Mouse (Mus musculus) adrenal gland, postnatal 36 days (tissue): ENCODE measurements at regions not wholly inside any gene's neighbourhood (a gene's known extent, or its start where the extent isn't known, plus 50 kb on each side); places are given as distances from the start of the nearest gene placed in this dataset.

Source experiments
- DNase-seq, 2 experiments: peaks; one replicate each; pipeline ENCODE4 v3.0.0; 2021; ENCODE audit warnings: mixed read lengths in 1 of 2

DNA sequence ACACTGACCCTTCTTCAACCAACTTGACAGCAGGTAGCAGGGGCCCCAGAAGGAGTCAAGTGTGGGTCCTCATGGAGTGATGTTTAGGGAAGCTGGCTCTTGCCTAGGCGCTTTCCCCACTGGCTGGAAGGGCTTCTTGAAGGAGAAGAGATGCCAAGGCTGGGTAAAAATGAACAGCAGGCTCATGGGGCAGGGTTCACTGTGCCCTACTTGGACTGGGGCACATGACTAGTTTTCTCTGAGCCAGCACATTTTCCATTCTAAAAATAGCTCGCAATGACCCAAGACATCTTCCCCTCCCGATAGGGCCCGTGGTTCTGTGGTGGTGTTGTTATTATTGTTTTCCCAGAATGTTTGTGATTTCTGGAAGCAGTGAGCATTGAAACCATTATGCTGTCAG, 212.6 kb downstream of the Bcl2l11 start:
- peak; percentile 11 to 35 for DNase-seq

DNA sequence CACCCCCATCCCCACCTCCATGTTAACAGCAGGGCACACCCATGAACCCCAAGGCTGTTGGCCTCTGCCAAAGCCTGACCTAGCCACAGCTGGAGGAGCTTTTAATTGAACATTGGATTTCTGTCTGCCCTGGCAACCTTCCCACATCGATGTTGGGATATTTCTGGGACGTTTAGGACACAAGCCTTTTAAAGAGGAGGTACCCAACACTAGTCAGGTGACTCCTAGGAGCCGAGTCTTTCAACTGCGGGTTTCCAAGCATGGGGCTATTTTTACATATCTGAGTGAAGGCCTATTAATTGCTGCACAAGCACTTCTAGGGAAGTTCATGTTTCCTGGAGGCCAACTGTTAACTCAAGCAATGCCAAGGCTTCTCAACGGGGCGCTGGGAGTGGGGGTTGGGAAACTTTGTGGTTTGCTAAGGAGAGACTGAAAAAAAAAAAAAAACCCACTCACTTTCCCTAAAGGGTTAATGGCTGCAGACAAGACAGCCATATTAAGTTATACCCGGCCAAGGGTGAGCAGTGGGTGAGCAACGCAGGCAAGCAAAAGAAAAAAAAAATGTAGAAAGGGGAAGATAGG, 213.3 kb downstream of the Bcl2l11 start:
- peak in 1 of 2 experiments; percentile 25 for DNase-seq

DNA sequence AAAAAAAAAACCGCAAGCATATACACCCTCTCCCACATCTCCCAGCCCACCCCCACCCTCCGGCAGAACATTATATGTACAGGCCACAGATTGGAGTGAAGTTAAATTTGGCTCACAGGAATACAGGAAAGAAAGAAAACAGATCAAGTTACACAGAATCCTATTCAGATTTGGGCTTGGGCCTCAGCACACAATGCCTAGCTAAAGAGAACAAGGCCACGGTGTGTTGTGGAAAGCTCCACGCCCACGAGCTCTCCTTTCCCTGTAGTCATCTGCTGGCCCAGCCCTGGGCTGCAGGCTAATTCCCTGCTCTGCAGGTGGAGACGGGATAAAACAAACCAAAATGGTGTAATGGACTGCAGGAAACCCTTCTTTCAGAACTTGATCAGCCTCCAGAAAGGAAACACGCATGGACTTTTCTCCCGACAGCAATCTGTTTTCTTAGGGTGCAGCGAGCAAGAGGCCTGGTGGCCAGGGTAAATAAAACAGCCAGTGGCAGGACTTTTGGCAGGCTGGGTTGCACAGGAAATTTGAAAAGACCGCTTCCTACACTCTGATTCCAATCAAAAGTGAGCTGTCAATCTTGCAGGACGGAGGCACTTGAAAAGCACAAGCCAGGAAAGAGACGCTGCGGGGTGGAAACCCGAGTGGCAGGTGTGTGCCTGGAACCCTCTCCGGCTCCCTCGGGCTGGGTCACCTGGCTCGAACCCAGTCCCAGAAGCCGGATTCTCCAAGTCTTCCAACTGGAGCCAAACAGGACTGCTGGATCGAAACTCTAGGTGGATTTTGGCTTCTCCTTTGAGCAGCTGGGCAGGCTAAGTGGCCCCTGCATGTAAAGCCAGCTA, 214.0 kb downstream of the Bcl2l11 start:
- DNase-seq: no peak

DNA sequence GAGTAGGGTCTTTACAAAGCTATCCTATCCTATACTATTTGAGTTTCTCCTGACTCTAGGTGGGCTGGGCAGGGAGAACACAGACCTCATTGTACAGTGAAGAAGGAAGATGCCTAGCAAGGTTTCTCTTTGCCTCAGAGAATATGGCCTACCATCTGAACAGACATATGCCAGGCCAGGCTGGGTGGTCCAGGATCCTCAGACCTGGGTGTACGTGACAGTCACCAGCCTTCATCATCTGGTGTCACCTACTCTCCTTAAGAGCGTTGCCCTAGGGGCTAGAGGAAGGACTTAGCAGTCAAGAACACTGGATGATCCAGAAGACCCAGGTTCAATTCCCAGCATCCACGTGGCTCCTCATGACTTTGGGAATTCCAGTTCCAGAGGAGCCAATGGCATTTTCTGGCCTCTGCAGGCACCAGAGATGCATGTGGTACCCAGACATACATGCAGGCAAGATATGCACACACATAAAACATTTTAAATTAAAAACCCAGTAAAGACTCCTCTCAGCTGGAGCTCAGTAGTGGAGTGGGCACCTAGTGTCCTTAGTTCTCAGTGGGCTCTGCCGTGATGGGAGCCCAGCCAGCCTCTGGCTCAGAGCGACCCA, 214.9 kb downstream of the Bcl2l11 start:
- DNase-seq: no peak

DNA sequence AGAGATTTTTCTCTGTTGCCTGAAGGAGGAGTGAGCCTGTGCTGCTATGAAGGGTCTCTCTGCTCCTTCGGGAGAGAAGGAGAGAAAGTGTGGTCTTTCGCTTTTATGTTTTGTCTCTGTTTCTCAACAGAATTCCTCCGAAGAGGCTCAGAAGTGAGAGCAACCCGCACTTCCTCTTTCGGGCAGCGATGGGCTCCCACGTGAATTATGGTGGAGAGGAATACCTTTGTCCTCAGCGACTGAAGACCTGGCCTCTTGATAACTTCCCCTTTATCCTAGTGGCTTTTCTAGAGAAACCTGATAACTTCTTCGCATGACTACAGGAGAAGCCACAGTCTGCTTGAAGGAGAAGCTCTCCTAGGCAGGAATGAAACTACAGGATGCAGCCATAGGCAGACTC, 216.4 kb downstream of the Bcl2l11 start:
- no peak for DNase-seq

DNA sequence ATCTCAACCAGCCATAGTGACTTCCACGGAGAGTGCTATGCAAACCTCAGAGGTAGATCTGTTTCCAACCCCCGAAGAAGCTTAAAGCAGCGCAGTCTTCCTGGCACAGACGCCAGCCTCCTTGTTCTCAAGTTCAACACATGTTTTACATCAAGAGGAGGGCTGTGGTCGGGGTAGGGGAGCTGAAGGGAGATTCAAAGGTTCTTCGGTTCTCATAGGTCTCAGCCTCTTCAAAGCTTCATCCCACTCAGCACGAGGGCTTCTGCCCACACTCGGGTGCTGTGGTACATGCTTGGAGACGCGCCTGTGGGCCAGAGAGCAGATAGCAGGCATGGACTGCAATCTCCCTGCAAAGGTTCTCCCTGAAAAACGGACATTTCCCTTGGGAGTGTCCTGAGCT, 219.7 kb downstream of the Bcl2l11 start:
- DNase-seq: no peak

DNA sequence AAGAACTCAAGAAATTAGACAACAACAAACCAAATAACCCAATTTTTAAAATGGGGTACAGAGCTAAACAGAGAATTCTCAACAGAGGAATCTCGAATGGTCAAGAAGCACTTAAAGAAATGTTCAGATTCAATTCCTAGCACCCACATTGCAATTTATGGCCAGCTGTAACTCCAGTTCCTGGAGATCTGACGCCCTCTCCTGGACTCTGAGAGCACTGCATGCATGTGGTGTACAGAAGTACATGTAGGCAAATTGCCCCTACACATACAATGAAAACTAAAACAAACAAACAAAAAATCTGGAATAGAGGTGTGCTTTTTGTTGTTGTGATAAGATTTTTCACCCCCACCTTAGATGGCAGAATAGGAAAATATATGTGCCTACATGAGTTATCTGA, 222.7 kb downstream of the Bcl2l11 start:
- no peak for DNase-seq

DNA sequence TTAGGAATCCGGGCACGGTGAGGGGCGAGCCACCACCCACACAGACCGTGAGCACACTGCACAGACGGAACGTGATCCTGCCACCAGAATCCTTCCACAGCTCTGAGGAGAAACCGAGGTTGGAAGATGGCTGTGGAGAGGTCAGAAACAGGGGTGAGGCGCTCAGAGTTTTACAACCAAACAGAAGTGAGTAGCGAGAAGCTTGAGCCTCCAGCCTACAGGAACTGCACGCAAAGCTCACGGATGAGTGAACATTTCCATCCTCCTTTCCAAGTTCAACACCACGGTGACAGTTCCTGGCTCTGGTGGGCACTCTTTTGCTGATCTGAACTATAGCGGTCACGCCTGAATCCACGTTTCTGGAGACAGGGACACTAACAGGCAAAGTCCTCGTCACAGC, 225.6 kb downstream of the Bcl2l11 start:
- no peak for DNase-seq

DNA sequence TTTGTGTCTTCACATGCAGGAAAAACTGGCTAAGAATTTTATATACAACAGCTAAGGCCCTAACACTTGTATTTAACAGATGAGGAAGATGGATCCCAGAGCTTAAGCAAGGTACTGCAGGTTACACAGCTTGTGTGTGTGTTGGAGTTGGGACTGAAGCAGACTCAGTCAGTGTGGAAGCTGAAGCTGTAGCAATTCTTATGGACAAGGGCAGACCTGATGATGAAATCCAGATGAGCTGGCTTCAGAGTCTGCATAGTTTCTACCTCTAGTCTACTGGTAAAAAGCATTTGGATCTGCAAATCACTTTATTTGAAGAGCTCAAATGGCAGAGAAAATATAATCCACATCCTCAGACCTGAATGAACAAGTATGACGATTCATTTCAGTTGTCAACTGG, 226.7 kb downstream of the Bcl2l11 start:
- DNase-seq: no peak

DNA sequence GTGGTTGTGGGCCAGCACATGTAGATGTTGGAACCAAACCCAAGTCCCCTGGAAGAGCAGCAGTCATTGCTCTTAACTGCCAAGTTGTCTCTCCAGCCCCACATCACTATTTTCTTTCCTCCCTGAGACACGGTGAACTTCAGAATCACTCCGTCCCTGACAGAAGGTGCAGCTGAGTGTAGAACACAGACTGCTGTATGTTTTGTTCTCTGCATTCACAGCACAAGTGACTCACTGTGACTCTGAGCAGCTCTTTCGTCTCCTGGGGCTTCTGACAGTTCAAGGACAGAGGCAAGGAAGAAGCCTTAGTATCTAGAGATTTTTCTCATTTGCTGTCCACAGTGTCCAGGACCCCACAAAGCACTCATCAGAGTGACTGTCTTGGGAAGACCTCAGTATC, 227.6 kb downstream of the Bcl2l11 start:
- peak in 1 of 2 experiments; percentile 38 for DNase-seq

DNA sequence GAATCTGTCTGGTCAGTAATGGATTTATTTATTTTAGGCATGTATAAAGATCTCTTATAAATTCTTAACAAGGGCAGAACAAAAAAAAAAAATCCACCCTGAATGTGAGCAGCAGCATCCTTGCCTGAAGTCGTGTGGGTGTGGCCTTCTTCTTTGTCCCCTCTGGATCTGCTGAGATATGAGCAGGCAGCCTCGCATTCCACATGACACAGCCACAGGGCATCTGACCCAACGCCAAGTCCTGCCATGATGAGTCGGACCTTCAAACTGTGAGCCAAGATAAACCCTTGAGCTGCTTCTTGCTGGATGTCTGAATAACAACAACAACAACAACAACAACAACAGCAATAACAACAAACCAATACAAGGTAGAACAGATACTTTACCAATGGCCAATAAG, 230.5 kb downstream of the Bcl2l11 start:
- no peak for DNase-seq

DNA sequence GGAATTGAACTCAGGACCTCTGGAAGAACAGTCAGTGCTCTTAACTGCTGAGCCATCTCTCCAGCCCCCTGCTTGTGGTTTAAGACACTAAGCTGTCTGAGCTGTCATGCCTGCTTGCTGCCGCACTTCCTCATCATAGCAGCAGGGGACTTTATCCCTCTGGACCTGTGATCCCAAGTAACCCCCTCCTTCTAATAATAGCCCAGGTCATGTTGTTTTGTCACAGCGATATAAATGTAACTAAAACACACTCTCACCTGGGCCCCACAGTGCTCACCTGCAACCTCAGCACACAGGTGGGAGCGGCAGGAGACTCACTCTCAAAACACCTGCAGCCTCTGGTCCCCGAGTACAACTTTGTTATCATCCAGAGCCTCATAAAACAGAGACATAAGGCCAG, 231.9 kb upstream of the Spdye4c start:
- DNase-seq: no peak

DNA sequence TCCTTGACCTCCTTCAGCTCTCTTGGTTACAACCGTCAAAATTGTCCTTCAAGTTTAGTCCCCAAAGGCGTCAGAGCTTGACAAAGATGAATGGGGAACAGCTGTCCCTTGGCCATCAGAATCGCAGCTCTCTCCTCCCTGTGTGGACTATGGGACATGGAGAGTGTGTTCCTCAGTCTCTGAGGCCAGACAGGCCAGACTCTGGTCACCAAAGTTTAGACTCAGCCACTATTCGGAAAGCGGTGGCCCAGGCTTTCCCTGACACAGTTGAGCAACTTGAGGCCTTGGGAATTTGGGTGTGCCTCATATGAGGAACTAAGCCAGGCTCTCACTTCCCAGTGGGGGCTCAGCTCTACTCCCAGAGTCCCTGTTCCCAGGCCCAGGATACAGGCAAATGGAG, 230.5 kb upstream of the Spdye4c start:
- peak; percentile 35 to 38 for DNase-seq

DNA sequence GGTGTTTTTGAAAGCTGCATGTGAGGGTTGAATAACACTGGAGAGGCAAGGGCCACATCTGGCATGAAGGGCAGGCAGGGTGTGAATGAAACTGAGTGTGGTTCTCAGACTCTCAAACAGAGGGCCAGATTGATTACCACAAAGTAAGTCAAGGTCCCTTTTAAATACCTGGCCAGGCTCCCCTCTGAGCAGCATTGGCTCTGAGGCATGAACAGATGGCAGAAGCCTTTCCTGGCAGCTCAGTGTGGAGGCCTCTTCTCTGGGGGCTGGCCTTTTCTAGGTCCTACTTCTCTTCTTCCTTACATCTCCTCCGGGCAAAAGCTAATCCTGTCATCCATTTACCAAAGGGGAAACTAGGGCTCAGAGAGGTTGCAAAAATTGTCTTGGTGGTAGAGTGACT, 229.6 kb upstream of the Spdye4c start:
- no peak for DNase-seq

DNA sequence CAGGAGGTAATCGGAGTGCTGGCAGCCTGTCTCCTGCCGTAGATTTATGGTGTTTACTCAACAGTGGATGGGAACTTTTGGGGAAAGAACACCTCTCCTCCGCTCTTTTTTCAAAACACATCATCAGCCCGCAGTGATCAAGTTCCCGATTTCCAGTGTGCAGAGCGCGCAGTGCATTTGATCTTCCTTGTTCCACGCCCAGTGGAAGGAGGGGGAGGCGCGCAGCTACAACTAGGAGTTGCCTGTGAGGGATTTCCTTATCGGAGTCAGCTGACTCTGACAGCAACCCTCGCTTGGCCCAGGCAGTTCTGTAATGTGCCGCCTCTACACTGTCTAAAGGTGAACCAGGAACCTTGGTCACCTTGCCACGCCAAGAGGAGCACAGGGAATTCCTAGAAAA, 226.8 kb upstream of the Spdye4c start:
- DNase-seq: peak; percentile 72 to 80

DNA sequence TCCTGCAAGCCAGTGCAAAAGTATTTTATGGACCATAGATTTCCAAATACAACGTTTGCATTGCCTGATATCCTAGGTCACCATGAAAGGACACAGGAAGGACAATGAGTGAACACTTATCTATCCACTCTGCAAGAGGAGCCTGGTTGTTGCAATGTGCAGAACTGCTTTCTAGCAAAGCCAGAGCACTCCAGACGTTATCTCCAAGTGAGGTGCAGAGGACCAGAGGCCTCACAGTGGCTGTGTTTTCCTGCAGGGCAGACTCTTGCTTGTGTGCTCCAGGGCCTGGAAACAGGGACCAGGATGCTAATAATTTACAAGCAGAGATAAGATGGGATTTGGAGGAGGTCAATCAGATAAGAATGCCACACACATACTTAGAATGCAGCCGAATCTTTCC, 226.0 kb upstream of the Spdye4c start:
- no peak for DNase-seq

DNA sequence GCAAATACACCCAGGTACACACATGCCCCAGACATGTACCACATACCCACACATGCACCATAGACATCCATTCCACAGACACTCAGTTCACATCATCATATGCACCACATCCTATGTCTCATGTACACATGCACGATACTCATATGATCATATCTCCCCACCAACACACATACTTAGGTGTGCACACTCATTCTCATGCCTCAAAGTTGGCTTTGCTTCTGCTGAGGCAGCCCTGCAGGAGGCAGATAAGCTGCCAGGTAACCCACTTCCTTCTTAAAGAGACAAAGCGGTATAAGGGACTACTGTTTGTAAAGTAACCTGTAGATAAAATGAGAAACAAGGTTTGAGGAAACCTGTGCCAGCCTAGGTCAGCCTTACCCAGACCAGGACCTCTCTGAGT, 225.2 kb upstream of the Spdye4c start:
- no peak for DNase-seq

DNA sequence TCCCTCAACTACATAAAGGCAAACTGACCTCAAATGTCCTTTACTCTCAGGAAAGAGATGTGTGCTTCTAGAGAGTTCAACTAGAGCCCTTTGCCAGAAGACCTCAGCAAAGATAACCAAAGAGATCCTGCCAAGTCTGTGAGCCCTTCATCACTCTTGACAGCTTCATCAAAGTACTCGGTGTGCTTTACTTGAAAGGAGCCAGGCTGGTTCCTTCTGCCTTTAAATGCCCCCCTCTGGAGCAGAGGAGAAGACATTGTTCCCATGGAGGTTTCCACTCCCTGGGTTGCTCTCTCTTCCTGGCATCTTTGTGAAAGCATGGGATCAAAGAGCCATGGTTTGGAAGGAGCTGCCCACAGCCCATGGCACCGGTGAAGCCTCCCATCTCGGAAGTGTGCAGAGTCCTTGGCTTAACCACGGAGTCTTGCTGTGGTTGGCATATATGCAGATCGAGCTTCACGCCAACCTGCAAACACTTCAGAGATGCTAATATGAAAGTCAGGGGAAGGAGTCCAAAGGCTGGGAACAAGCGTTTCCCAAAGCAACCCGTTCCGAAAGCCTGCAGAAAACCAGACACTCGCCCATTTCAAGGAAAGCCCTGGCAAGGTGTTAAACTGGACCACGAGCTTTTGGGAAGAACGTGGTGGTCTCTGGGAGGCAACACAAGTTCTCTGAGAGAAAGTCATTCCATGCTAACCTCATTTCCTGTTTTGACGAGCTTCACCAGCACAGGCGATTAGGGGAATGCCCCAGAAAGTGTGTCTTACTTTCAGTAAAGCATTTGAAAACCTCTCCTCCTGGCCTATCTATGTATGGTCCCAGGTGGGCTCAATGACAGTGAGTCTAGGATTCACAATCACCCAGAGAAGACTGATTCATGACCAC, 223.5 kb upstream of the Spdye4c start:
- DNase-seq: peak in 1 of 2 experiments; percentile 52

DNA sequence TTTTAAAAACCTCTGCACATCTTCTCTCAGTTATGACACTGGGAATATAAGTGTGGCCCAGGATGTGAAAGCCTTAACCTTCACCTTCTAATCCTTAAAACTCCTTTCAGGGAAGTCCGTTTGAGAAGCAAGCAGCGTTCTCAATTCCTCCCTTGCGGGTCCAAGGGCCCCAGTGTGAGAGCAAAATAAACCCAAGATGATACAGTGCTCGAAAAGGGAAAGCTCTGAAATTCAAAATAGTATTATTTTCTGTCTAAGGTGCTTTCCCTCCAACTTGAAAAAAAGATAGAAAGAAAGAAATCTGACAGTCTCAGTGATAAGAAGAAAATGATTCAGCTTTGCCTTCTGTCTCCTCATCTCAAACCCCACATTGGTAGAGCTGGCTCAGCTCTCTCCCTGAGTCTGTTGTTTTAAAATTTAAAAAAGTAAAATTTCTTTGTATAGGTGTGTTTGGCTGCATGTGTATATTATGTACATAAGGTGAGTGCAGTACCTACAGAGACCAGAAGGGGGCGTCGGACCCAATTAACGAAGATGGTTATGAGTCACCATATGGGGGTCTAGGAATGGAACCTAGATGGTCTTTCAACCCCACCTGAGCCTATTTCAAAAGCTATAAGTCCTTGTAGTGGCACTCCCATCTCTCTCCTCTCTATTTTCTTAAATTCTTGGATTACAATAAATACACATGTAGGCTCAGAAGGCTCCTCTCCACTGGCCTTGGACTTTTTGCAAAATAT, 222.3 kb upstream of the Spdye4c start:
- no peak for DNase-seq

DNA sequence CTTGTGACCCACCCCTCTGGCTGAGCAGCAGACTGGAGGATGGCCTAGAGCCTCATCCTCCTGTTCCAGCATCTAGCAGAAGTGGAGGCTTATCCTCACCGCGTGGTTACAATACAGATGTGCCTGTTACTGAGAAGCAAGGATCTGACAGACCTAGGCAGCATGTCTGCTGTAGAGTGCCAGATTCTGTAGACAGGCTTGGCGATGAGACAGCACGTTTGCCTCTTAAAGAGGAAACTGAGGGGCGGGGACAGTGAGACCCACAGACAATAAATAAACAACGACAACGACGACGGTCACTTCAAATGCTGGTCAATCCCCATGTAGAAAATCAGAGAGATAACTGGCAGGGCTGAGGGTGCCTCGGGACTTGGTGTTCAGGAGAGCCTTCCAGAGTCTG, 220.2 kb upstream of the Spdye4c start:
- no peak for DNase-seq

DNA sequence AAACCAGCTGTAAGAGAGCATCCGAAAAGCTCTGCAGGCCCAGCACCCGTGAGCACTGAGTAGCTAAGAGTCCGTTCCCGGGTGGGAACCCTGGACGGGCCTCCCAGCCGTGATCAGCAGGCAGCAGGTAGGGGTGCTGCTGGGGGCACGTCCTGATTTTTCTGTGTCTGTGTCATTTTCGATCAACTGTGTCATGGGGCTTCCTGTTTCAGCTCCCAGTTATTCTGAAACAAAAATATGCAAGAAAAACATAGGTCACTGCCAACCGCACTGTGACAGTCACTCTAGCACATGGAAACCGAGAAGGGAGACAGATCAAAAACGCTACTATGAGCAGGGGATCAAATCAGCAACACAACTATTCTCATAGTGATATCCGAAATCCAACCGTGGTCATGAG, 218.8 kb upstream of the Spdye4c start:
- no peak for DNase-seq
